Mouse (Mus musculus) stomach, embryonic 16.5 days (tissue): ENCODE results near the gene Rgs3. TPM values are rescaled to one million over a fixed set of nuclear protein-coding genes. Genes with fewer than 3 reads are reported as not detected.

Experiments
- ATAC-seq: fragments of 200-750 bp; cut with Nextera tagmentation; 2 replicates; pipeline ENCODE4 v1.8.0; 2017; ENCODE audit warnings: moderate number of reproducible peaks, moderate TSS enrichment; ENCODE audit not compliant: insufficient read depth, low FRiP score
- H3K27ac ChIP-seq: fragments of 300-500 bp; sonication (generic); 2 replicates; pipeline ENCODE4 v1.5.1; 2014; ENCODE audit warnings: low read length
- H3K27me3 ChIP-seq: fragments of 300-500 bp; sonication (generic); 2 replicates; pipeline ENCODE4 v1.6.1; 2014; ENCODE audit warnings: low read length, control low read depth, mixed read lengths; ENCODE audit not compliant: control insufficient read depth, insufficient read depth
- H3K36me3 ChIP-seq: fragments of 300-500 bp; sonication (generic); 2 replicates; pipeline ENCODE4 v1.6.1; 2014; ENCODE audit warnings: low read length; ENCODE audit not compliant: control insufficient read depth, insufficient read depth
- H3K4me1 ChIP-seq: fragments of 300-500 bp; sonication (generic); 2 replicates; pipeline ENCODE4 v1.6.1; 2014; ENCODE audit warnings: low read length, control low read depth, mixed read lengths; ENCODE audit not compliant: control insufficient read depth, insufficient read depth
- H3K4me2 ChIP-seq: fragments of 300-500 bp; sonication (generic); 2 replicates; pipeline ENCODE4 v1.6.1; 2014; ENCODE audit warnings: low read depth, low read length, mixed read lengths
- H3K4me3 ChIP-seq: fragments of 300-500 bp; sonication (generic); replicated peaks from 2 replicates; pipeline ENCODE4 v1.5.1; 2014; ENCODE audit warnings: mild to moderate bottlenecking, low read length
- H3K9ac ChIP-seq: fragments of 300-500 bp; sonication (generic); 2 replicates; pipeline ENCODE4 v1.6.1; 2014; ENCODE audit warnings: low read length
- H3K9me3 ChIP-seq: fragments of 300-500 bp; sonication (generic); replicated peaks from 2 replicates; pipeline ENCODE4 v1.6.1; 2016; ENCODE audit warnings: low read length, control low read depth; ENCODE audit not compliant: control insufficient read depth
- WGBS: fragments of 180-500 bp; shearing (Covaris S2); extraction: QIAGEN DNeasy Blood & Tissue Kit; methylation state at CpG from one replicate; pipeline ENCODE4 v1.1.7; 2014; 5-methylcytosine and 5-hydroxymethylcytosine counted together
- polyA plus RNA-seq: library from polyadenylated mRNA; unstranded; fragments of >200 nt; fragmentation: Nextera tagmentation; extraction: Ambion mirVana; gene quantifications from 2 replicates; pipeline ENCODE4 v1.2.1, GENCODE M21; 2015

Gene Rgs3
- polyA plus RNA-seq, 1 experiment from 2014 or later: 55.2 TPM

DNA sequence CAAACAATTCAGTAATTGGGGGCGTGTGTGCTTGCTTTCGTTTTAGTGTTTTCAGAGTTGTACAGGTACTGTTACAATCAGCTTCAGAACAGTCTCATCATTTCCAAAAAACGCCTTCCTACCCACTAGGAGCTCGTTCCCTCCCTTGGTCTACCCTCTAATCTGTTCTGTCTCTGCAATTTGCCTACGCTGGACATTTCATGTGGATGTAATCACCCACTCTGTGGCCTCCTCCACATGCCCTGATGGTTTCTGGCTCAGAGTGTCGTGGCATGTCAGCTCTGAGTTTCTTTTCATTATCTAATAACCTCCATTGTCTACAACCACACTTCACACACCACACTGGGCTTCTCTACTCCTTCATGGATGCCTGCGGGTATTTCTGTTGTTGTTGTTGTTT lies 151.5 kb downstream of the Rgs3 start:
- Histone ChIP-seq H3K4me2 (no peak overlapping the region), H3K36me3 (no peaks in the 10 kb centered on the region), H3K9ac (no peak overlapping the region), H3K4me3 (no peak overlapping the region), H3K4me1 (peaks cover 6% of the 10 kb centered on the region; the same call in 1 of the 2 replicates), H3K27me3 (no peaks in the 10 kb centered on the region), H3K27ac (no peak overlapping the region), H3K9me3 (no peaks in the 10 kb centered on the region)
- 82% methylated on average over 7 of the region's 7 CpGs for WGBS
- ATAC-seq: no peak

DNA sequence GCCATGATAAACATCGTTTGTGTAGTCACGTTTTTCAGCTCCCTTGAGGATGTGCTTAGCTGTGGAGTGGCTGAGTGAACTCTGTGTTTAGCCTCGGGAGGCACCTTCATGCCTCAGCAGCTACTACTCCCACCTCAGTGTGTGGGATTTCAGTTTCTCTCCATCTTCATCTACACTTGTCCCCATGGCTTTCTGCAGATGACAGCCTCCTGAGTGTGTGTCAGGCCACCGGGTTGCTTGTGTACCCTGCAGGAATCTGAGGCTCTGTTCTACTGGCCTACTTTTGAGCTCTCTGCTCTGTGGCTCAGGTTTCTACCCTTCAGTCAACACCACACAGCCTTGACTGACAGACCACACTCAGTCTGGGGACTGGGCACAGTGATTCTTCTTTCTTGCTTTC lies 151.9 kb downstream of the Rgs3 start:
- Histone ChIP-seq H3K9me3 (no peaks in the 10 kb centered on the region), H3K27me3 (no peaks in the 10 kb centered on the region), H3K27ac (no peak overlapping the region), H3K36me3 (no peaks in the 10 kb centered on the region), H3K4me2 (no peak overlapping the region), H3K4me3 (no peak overlapping the region), H3K9ac (no peak overlapping the region), H3K4me1 (peaks cover 6% of the 10 kb centered on the region; the same call in 1 of the 2 replicates)
- ATAC-seq: no peak
- 65% methylated on average over 4 of the region's 4 CpGs for WGBS

DNA sequence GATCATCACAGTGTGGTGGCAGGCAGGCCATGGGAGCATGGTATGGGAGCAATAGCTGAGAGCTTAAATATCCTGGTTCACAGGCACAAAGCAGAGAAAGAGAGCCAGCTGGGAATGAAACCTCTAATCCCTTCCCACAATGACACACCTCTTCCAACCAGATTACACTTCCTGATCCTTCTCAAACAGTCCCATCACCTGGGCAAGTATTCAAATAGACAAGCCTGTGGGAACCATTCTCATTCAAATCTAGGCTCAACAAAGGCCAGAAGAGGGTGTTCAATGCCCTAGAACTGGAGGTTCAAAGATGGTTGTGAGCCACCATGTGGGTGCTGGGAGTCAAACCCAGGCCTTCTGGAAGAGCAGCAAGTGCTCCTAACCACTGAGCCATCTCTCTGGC lies 161.2 kb downstream of the Rgs3 start:
- 0 out of 2 replicates have a peak, but pooled peaks cover 8% of the 10 kb centered on the region for H3K4me1 ChIP-seq
- H3K27ac ChIP-seq: no peak overlapping the region
- H3K27me3 ChIP-seq: no peaks in the 10 kb centered on the region
- no peak for ATAC-seq
- no peak overlapping the region for H3K4me3 ChIP-seq
- no peak overlapping the region for H3K4me2 ChIP-seq
- H3K36me3 ChIP-seq: no peaks in the 10 kb centered on the region
- peaks cover 9% of the 10 kb centered on the region; the same call in 1 of the 2 replicates for H3K9me3 ChIP-seq
- no peak overlapping the region for H3K9ac ChIP-seq

DNA sequence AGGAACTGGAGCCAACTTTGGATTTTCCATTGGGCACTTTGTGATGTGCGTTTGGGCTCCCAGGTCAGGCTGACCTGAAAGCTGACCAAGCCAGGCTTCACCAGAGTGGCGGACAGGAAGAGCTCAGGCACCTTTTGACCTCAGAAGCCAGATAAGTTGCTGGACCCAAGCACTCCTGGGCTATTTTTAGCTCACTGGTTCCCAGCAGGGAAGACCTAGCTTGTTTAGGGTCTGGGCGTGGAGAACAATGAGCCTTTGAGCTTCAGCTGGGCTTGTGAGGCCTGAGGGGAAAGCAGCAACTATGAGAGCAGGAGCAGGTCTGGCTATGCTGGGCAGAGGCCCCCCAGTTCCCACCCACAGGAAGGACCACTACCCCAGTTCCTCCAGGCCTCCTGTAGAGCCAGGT lies 162.4 kb downstream of the Rgs3 start:
- Histone ChIP-seq H3K27ac (peak overlapping the region; percentile 39), H3K4me3 (no peak overlapping the region), H3K27me3 (no peaks in the 10 kb centered on the region), H3K4me2 (no peak overlapping the region), H3K9ac (no peak overlapping the region), H3K4me1 (0 out of 2 replicates have a peak, but pooled peaks cover 8% of the 10 kb centered on the region), H3K36me3 (no peaks in the 10 kb centered on the region), H3K9me3 (peaks cover 9% of the 10 kb centered on the region; the same call in 1 of the 2 replicates)
- ATAC-seq: peak; percentile 65
- WGBS: 54% methylated on average over 3 of the region's 3 CpGs

DNA sequence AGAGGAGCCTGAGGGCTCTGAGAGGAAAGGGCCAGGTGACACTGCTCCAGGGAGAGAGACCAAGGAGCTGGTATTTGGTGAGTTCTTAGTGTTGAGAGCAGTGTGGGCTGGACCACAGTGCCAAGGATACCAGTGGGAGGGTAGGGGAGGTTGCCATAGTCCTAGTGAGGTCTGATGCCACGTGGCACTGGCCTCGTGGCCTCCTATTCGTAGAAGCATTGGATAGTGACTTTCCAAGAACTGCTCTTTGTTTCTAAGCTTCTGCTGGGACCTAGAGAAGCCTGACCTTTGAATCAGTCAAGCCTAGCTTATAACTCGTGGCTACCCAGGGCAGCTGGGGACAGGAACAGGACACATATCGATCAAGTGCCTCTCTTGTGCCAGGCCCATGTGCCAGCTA lies 164.1 kb downstream of the Rgs3 start:
- Histone ChIP-seq H3K4me3 (no peak overlapping the region), H3K4me1 (0 out of 2 replicates have a peak, but pooled peaks cover 8% of the 10 kb centered on the region), H3K27me3 (no peaks in the 10 kb centered on the region), H3K27ac (no peak overlapping the region), H3K36me3 (no peaks in the 10 kb centered on the region), H3K9me3 (peaks cover 9% of the 10 kb centered on the region; the same call in 1 of the 2 replicates), H3K4me2 (no peak overlapping the region), H3K9ac (no peak overlapping the region)
- WGBS: 86% methylated on average over 5 of the region's 5 CpGs
- ATAC-seq: no peak

DNA sequence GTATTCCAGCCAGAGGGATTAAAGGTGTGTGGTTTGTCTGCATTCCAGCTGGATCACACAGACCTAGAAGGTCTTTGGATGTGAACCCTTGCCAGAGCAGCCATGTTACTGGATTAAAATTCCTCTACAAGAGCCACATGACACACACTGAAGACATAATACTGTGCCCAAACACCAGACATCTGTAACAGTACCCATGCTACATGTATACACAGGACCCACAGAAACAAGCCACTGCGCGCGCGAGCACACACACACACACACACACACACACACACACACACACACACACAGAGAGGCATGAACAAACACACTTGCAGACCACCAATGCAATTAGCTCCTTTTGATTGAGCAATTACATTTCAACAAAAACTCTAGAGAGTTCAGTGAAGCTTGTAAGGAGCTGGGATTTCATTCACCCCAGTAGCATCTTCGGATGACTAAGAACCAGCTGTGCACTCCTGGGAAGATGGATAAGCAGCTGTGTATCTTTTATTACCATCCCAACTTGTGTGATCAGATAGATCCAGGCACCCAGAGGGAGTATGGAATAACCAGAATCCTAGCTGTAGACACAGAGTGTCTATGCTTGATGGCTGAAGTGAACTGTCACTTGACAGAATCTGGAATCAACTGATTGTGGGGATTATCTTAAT lies 166.8 kb downstream of the Rgs3 start:
- H3K9ac ChIP-seq: no peak overlapping the region
- no peak overlapping the region for H3K27ac ChIP-seq
- H3K9me3 ChIP-seq: peaks cover 4% of the 10 kb centered on the region; the same call in 1 of the 2 replicates
- H3K36me3 ChIP-seq: no peaks in the 10 kb centered on the region
- peaks cover 16% of the 10 kb centered on the region for H3K4me1 ChIP-seq
- 87% methylated on average over 5 of the region's 5 CpGs for WGBS
- no peak for ATAC-seq
- H3K4me2 ChIP-seq: no peak overlapping the region
- H3K4me3 ChIP-seq: no peak overlapping the region
- H3K27me3 ChIP-seq: no peaks in the 10 kb centered on the region

DNA sequence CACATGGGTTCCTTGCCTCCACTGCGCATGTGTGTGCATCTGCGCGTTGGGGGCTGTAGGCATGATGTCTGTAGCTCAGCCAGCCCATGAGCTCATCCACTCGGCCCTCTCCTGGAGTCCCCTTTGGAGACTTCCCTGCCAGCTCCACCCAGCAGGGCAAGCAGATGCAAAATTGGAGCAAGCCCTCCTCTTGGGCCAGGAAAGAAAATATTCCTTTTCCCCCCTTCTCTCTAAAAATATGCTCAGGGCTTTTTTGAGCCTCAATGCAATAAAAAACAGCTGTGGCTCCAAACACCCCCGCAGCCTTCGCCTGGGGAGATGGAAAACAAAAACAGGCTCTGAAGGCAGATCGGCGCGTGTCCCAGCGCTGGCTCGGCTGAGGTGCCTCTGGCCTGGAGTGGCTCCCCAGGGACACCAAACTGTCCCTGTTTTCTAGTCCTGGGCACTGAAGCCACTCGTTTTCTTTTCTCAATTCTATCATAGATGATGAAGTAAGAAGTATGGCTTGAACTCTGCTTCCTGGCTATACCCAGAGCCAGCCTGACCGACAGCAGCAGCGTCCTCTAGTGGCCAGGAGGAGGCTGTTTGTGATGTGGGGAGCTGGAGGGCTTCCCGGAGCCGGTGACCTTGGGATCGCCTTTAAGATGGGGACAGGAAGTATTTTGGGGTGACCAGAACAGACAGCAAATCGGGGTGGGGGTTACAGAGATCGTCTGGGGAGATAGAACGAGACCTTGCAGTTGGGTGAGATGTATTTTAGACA lies 168.1 kb downstream of the Rgs3 start:
- Histone ChIP-seq H3K27ac (no peak overlapping the region), H3K27me3 (no peaks in the 10 kb centered on the region), H3K4me1 (peaks cover 21% of the 10 kb centered on the region), H3K36me3 (no peaks in the 10 kb centered on the region), H3K4me3 (no peak overlapping the region), H3K9me3 (peaks cover 4% of the 10 kb centered on the region; the same call in 1 of the 2 replicates), H3K9ac (no peak overlapping the region), H3K4me2 (no peak overlapping the region)
- WGBS: 80% methylated on average over 20 of the region's 20 CpGs
- no peak for ATAC-seq

DNA sequence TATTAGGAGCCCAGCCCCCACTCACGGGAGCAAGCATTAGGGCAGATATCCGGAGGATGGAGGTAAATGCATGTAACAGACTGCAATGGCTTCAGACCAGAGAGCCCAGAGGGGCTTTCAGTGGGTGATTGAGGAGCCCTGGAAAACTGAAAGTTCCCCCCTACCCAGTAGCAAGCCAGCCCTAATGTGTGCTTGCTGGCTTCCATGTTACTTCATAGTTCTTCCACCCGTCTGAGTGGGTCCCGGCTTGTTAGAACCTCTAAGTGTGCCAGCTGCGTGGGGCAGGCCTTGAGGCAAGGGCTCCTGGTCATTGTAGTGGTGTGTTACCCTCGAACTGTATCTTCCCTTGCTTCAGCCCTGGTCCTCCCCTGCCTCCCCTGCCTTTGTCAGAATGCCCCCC lies 168.8 kb downstream of the Rgs3 start:
- H3K9ac ChIP-seq: no peak overlapping the region
- no peak overlapping the region for H3K27ac ChIP-seq
- H3K36me3 ChIP-seq: no peaks in the 10 kb centered on the region
- no peak overlapping the region for H3K4me2 ChIP-seq
- no peak for ATAC-seq
- H3K4me3 ChIP-seq: no peak overlapping the region
- H3K4me1 ChIP-seq: peaks cover 28% of the 10 kb centered on the region
- no peaks in the 10 kb centered on the region for H3K27me3 ChIP-seq
- H3K9me3 ChIP-seq: peaks cover 4% of the 10 kb centered on the region; the same call in 1 of the 2 replicates
- 84% methylated on average over 6 of the region's 6 CpGs for WGBS

DNA sequence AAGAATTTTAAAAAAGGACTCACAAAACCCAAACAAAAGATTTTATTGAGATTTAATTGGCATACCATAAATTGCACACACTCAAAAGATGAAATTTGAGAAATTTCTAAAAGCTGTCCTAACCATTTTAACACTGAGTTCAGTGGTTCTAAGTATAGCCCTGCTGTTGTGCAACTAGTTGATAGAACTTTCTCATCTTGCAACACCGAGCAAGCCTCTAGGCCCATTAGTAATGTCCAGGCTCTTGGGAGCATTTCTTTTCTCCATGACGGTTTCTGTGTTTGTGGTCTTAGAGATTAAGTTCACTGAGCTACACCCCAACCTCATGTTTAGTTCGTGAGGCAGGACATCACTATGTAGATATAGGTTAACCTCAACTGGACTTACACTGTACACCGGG lies 169.5 kb downstream of the Rgs3 start:
- no peak for ATAC-seq
- no peaks in the 10 kb centered on the region for H3K27me3 ChIP-seq

More for the DNA sequence above, 169.5 kb downstream of the Rgs3 start:
- H3K4me3 ChIP-seq: no peak overlapping the region
- 70% methylated on average over 4 of the region's 4 CpGs for WGBS
- no peak overlapping the region for H3K9ac ChIP-seq
- no peak overlapping the region for H3K4me2 ChIP-seq
- H3K4me1 ChIP-seq: peaks cover 35% of the 10 kb centered on the region
- no peak overlapping the region for H3K27ac ChIP-seq
- peaks cover 4% of the 10 kb centered on the region; the same call in 1 of the 2 replicates for H3K9me3 ChIP-seq
- no peaks in the 10 kb centered on the region for H3K36me3 ChIP-seq
